In genomic region chr1:97833466-97834353, GRCm38 (mm10) we compare ENCODE assay signal across 9 mouse cellular contexts.
A peak's percentile ranks its signal among the peaks of the same experiment; 100 is the strongest.
DNase-seq lines count a peak whose midpoint lies in the region; ATAC-seq lines count a peak whose summit lies in the region.
"Had no signal": no experiment of that assay in that cellular context is flagged by ENCODE, and none has a peak within 500 bp of the region (broad histone marks: within the 10 kb centered on the region; RNA-seq: fewer than 3 reads in every experiment).

No protein-coding gene starts in this region.

- peaks cover 4% of the 10 kb centered on the region; the same call in 1 of the 2 replicates for H3K36me3 ChIP-seq in hindbrain, embryonic 15.5 days
- H3K36me3 ChIP-seq in hindbrain, embryonic 11.5 days (ENCODE audit: control insufficient read depth, insufficient read depth, low read length) = no peaks in the 10 kb centered on the region
- H3K36me3 ChIP-seq: G1E had no signal

- no peaks in the 10 kb centered on the region for H3K27me3 ChIP-seq in hindbrain, embryonic 15.5 days
- H3K27me3 ChIP-seq in hindbrain, embryonic 11.5 days (ENCODE audit: control insufficient read depth, insufficient read depth, low read length) = no peaks in the 10 kb centered on the region

- no peak overlapping the region for H3K9ac ChIP-seq in hindbrain, embryonic 15.5 days
- no peak overlapping the region for H3K9ac ChIP-seq in hindbrain, embryonic 11.5 days (ENCODE audit: low read depth, low read length)

- 0 out of 2 replicates have a peak, but pooled peaks cover 8% of the 10 kb centered on the region for H3K4me1 ChIP-seq in hindbrain, embryonic 15.5 days (replicated peaks)
- no peaks in the 10 kb centered on the region for H3K4me1 ChIP-seq in hindbrain, embryonic 11.5 days (replicated peaks; ENCODE audit: control insufficient read depth, insufficient read depth, low read length)

- 49% methylated on average over 5 of the region's 5 CpGs for WGBS in hindbrain, embryonic 15.5 days
- WGBS in hindbrain, embryonic 11.5 days = 78% methylated on average over 5 of the region's 5 CpGs

- H3K27ac ChIP-seq in hindbrain, embryonic 15.5 days (replicated peaks) = peak overlapping the region; percentile 50
- H3K27ac ChIP-seq in hindbrain, embryonic 11.5 days (ENCODE audit: low read depth, low read length) = no peak overlapping the region

- no peak overlapping the region for H3K4me3 ChIP-seq in hindbrain, embryonic 15.5 days
- H3K4me3 ChIP-seq in hindbrain, embryonic 11.5 days (ENCODE audit: low read depth, low read length) = no peak overlapping the region

- DNase-seq in hindbrain, embryonic 11.5 days (ENCODE audit: low spot score) = no peak
- DNase-seq in brain, embryonic 18.5 days (ENCODE audit: low read depth, low spot score) = peak; percentile 62
- DNase-seq in heart, adult 18-20 months = peak; percentile 58 to 60
- peak; percentile 13 to 42 for DNase-seq in kidney, postnatal 36 days
- DNase-seq in skeletal muscle tissue, adult 2 months (ENCODE audit: low read depth, low spot score) = peak; percentile 31
- no peak for DNase-seq in urinary bladder, adult 18-20 months (ENCODE audit: low spot score in 2 of 2)

- no peaks in the 10 kb centered on the region for H3K9me3 ChIP-seq in hindbrain, embryonic 15.5 days
- no peaks in the 10 kb centered on the region for H3K9me3 ChIP-seq in hindbrain, embryonic 11.5 days (ENCODE audit: control insufficient read depth, low read length)

- H3K4me2 ChIP-seq in hindbrain, embryonic 15.5 days = no peak overlapping the region
- no peak overlapping the region for H3K4me2 ChIP-seq in hindbrain, embryonic 11.5 days (replicated peaks; ENCODE audit: low read depth, low read length)

- peak; percentile 83 for ATAC-seq in hindbrain, embryonic 15.5 days (ENCODE audit: low FRiP score, low read depth)
- ATAC-seq in hindbrain, embryonic 11.5 days (ENCODE audit: low FRiP score) = no peak
- ATAC-seq in activated CD4-positive, CD25-positive, alpha-beta regulatory T cell, adult 4 months = no peak

Comparison
In these comparisons a context has a peak if more than half of its experiments do, and no peak if none do; other contexts are left out.
1. DNase-seq: peak in brain, embryonic 18.5 days (single experiment), heart, adult 18-20 months (2 of 2), kidney, postnatal 36 days (2 of 2) and skeletal muscle tissue, adult 2 months (single experiment); none in hindbrain, embryonic 11.5 days (single experiment) and urinary bladder, adult 18-20 months (0 of 2).